Mouse (Mus musculus) liver, adult 2 months (tissue): ENCODE measurements around the gene Hnrnph1. TPM values are rescaled to one million over a fixed set of nuclear protein-coding genes. Genes with fewer than 3 reads are reported as not detected.

Source experiments
- DNase-seq: peaks from one replicate; pipeline ENCODE4 v3.0.0-alpha.2; 2011; ENCODE audit warnings: low read depth, low spot score; ENCODE audit errors: extremely low read depth
- H3K27ac ChIP-seq: fragments of 200-500 bp; replicated peaks from 2 replicates; pipeline ENCODE4 v1.5.1; 2012; ENCODE audit warnings: low read depth, mild to moderate bottlenecking, control low read depth, inconsistent platforms, low read length; ENCODE audit not compliant: insufficient read depth
- H3K27me3 ChIP-seq: fragments of 200-500 bp; 2 replicates; pipeline ENCODE4 v1.6.1; 2012; ENCODE audit warnings: mild to moderate bottlenecking, moderate library complexity, low read length, inconsistent platforms; ENCODE audit not compliant: control insufficient read depth, insufficient read depth
- H3K36me3 ChIP-seq: fragments of 200-500 bp; 2 replicates; pipeline ENCODE4 v1.6.1; 2012; ENCODE audit warnings: low read length, inconsistent platforms; ENCODE audit not compliant: control insufficient read depth, insufficient read depth
- H3K4me1 ChIP-seq: fragments of 200-500 bp; 2 replicates; pipeline ENCODE4 v1.6.1; 2011; ENCODE audit warnings: low read length; ENCODE audit not compliant: control insufficient read depth, insufficient read depth
- H3K4me3 ChIP-seq: fragments of 200-500 bp; 2 replicates; pipeline ENCODE4 v1.5.1; 2011; ENCODE audit warnings: low read depth, mild to moderate bottlenecking, control low read depth, low read length, moderate library complexity; ENCODE audit not compliant: insufficient read depth
- H3K79me2 ChIP-seq: fragments of 200-500 bp; 2 replicates; pipeline ENCODE4 v1.6.1; 2012; ENCODE audit warnings: inconsistent platforms, mild to moderate bottlenecking, low read length, moderate library complexity; ENCODE audit not compliant: control insufficient read depth, insufficient read depth
- H3K9ac ChIP-seq: fragments of 200-500 bp; 2 replicates; pipeline ENCODE4 v1.6.1; 2012; ENCODE audit warnings: low read depth, mild to moderate bottlenecking, control low read depth, inconsistent platforms, low read length
- CTCF ChIP-seq: fragments of 200-500 bp; IDR thresholded peaks from 2 replicates; pipeline ENCODE4 v1.5.1; 2011; ENCODE audit warnings: low read depth, low read length, control low read depth
- POLR2A ChIP-seq: fragments of 200-500 bp; IDR thresholded peaks from 2 replicates; pipeline ENCODE4 v1.6.1; 2011; ENCODE audit warnings: low read length, control low read depth; ENCODE audit not compliant: insufficient read depth; ENCODE audit errors: extremely low read depth
- WGBS: fragments of 180-500 bp; shearing (Covaris S2); methylation state at CpG from one replicate; pipeline ENCODE4 v1.1.7; 2018; 5-methylcytosine and 5-hydroxymethylcytosine counted together
- polyA plus RNA-seq: library from polyadenylated mRNA; depleted of rRNA; stranded (reverse); fragments of >200 nt; gene quantifications from 2 replicates; pipeline ENCODE4 v1.2.3, GENCODE M21; 2012
- total RNA-seq: library from RNA; depleted of rRNA; stranded (reverse); fragments of >200 nt; gene quantifications from 2 replicates; pipeline ENCODE4 v1.2.3, GENCODE M21; 2014

The Hnrnph1 gene
- total and polyA plus RNA-seq, 2 experiments = 17.6 to 97.1 TPM

DNA sequence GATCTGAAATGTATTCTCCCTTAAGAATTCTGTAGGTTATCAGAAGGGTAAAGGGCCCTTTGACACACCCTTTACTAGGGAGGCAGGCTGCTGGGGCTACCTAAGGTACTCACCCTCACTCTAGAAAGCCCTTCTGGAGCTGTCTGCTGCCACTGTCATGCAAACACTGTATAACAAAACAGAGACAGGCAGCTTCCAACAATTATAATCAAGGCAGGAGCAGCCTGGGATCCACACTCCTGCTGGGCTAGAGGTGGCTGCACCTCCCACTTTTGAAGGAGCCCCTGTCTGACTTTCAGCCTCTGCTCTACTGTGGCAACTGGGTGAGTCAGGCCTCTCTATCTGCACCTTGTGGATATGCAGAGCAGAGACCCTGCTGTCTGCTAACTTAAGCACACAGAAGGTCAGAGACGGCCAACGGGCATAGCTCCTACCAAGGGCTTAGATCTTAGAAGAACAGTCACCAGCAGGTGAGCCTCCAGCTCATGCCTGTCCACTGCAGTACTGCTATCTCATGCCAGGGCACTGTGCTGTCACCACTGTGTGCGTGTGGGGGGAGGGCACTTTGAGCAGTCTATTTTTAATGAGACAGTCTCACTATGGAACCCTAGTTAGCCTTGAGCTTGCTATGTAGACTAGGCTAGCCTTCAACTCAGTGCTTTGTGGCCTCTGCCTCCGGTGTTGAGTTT lies 14.6 kb downstream of the Hnrnph1 start:
- H3K9ac ChIP-seq = no peak overlapping the region
- no peaks in the 10 kb centered on the region for H3K79me2 ChIP-seq
- no peaks in the 10 kb centered on the region for H3K4me1 ChIP-seq
- no peaks in the 10 kb centered on the region for H3K27me3 ChIP-seq
- H3K4me3 ChIP-seq = no peak overlapping the region
- peaks cover 30% of the 10 kb centered on the region for H3K36me3 ChIP-seq
- 90% methylated on average over 4 of the region's 4 CpGs for WGBS
- H3K27ac ChIP-seq = no peak overlapping the region
- no peak for DNase-seq
- TF ChIP-seq POLR2A (no peak), CTCF (no peak; the same call in 1 of the 2 replicates)

DNA sequence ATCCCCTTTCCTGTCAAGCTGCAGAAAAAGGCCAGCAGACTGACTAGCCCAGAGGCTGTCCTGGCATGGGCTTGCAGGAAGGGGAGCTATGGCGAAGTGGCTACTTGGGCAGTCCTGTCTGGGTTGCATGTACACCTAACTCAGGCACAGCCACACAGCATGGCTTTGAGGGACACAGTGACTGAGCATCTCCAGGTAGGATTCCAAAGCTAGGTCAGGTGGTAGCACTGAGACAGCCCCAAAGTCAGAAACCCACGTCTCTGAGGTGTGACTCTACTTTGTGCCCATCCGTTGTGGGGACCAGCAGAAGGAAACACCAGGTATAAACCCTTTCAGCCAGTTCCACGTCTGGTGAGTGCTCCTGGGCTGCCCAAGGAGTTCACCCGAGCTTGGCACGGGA lies 16.5 kb downstream of the Hnrnph1 start:
- TF ChIP-seq POLR2A (no peak), CTCF (no peak)
- WGBS = 90% methylated on average over 6 of the region's 6 CpGs
- DNase-seq = no peak

DNA sequence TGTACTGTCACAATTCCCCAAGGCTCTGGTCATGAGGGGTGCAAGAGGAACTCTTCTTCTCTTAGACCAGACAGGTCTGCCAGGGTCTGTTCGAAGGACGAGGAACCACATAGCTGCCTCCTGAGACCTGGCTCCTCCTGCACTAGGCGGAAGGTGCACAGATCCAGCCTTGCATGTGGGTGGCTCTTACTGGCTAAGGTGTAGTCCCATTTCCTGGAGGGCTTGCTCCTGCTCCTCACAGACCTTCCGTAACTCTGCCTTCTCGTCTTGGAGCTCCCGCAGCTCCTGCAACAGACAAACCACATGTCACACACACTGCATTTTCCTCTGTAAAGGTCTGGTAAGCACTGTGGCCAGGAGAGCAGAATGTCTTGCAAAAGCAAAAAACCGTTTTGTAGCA lies 17.9 kb downstream of the Hnrnph1 start:
- H3K27ac ChIP-seq = no peak overlapping the region
- H3K4me3 ChIP-seq = no peak overlapping the region
- peaks cover 15% of the 10 kb centered on the region; the same call in 1 of the 2 replicates for H3K36me3 ChIP-seq
- H3K27me3 ChIP-seq = no peaks in the 10 kb centered on the region
- H3K4me1 ChIP-seq = no peaks in the 10 kb centered on the region
- H3K79me2 ChIP-seq = no peaks in the 10 kb centered on the region
- WGBS = 96% methylated on average over 7 of the region's 7 CpGs
- TF ChIP-seq POLR2A (no peak), CTCF (no peak)
- DNase-seq = no peak
- no peak overlapping the region for H3K9ac ChIP-seq

More for the DNA sequence above, 16.5 kb downstream of the Hnrnph1 start:
- H3K27ac ChIP-seq = no peak overlapping the region
- H3K36me3 ChIP-seq = peaks cover 19% of the 10 kb centered on the region
- H3K9ac ChIP-seq = no peak overlapping the region
- H3K4me1 ChIP-seq = no peaks in the 10 kb centered on the region
- H3K27me3 ChIP-seq = no peaks in the 10 kb centered on the region
- no peaks in the 10 kb centered on the region for H3K79me2 ChIP-seq
- no peak overlapping the region for H3K4me3 ChIP-seq

DNA sequence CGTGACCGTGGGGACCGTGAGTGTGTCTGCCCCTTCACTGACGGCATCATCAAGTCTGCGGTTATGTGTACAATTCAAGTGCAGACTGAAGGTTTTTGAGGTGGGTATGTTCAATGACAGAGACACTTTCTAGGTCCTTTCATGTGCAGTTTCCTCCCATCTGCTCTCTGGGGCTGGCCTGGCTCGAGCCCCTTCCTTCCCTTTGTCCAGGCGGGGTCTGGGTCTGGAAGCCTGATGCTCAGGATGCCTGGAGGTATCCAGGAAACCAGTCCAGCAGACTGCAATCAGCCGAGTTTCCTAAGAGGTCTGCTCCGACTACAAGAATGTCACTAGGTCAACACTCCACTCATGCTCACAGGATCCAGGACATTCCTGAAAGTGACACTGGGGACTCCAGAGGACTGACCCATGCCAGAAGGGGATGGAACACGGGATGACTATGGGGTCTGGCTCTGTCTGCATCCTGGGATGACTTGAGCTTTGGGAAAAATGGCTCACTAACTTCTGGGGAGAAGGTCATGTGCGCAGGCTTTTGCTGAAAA lies 20.0 kb downstream of the Hnrnph1 start:
- Histone ChIP-seq H3K4me1 (no peaks in the 10 kb centered on the region), H3K9ac (no peak overlapping the region), H3K27ac (no peak overlapping the region), H3K36me3 (peaks cover 22% of the 10 kb centered on the region), H3K27me3 (no peaks in the 10 kb centered on the region), H3K4me3 (no peak overlapping the region), H3K79me2 (no peaks in the 10 kb centered on the region)
- TF ChIP-seq CTCF = no peak
- WGBS = 84% methylated on average over 11 of the region's 11 CpGs
- DNase-seq = no peak

- H3K4me1 ChIP-seq = no peaks in the 10 kb centered on the region
- DNase-seq = no peak
- 85% methylated on average over 9 of the region's 9 CpGs for WGBS
- no peak overlapping the region for H3K4me3 ChIP-seq
- H3K36me3 ChIP-seq = peaks cover 20% of the 10 kb centered on the region
- H3K79me2 ChIP-seq = no peaks in the 10 kb centered on the region
- no peak for TF ChIP-seq POLR2A
- TF ChIP-seq CTCF = no peak
- no peak overlapping the region for H3K27ac ChIP-seq
- no peaks in the 10 kb centered on the region for H3K27me3 ChIP-seq
- H3K9ac ChIP-seq = no peak overlapping the region
Measured at GRCm38 (mm10) chr11:50397316-50397715, 20.5 kb downstream of the Hnrnph1 start.

GRCm38 (mm10) chr11:50398803-50399202 lies 22.0 kb downstream of the Hnrnph1 start:
- Histone ChIP-seq H3K79me2 (no peaks in the 10 kb centered on the region), H3K4me1 (no peaks in the 10 kb centered on the region), H3K36me3 (peaks cover 19% of the 10 kb centered on the region), H3K4me3 (no peak overlapping the region), H3K9ac (no peak overlapping the region), H3K27ac (no peak overlapping the region), H3K27me3 (no peaks in the 10 kb centered on the region)
- no peak for DNase-seq
- TF ChIP-seq POLR2A (no peak), CTCF (no peak)
- WGBS = 90% methylated on average over 13 of the region's 13 CpGs
